Mouse (Mus musculus) embryonic facial prominence, embryonic 13.5 days (tissue): Measurements from ENCODE around the gene Fgfr2. TPM values are rescaled to one million over a fixed set of nuclear protein-coding genes. Genes with fewer than 3 reads are reported as not detected.

Experiments used
- ATAC-seq: fragments of 200-750 bp; cut with Nextera tagmentation; 2 replicates; pipeline ENCODE4 v1.8.0; 2017; ENCODE audit warnings: low read depth; ENCODE audit not compliant: insufficient number of reproducible peaks, insufficient read depth, low FRiP score, low TSS enrichment
- H3K27ac ChIP-seq: fragments of 300-500 bp; sonication (generic); 2 replicates; pipeline ENCODE4 v1.5.1; 2015; ENCODE audit warnings: moderate library complexity, mild to moderate bottlenecking, inconsistent platforms
- H3K27me3 ChIP-seq: fragments of 300-500 bp; sonication (generic); 2 replicates; pipeline ENCODE4 v1.6.1; 2015; ENCODE audit warnings: mild to moderate bottlenecking, inconsistent platforms
- H3K36me3 ChIP-seq: fragments of 300-500 bp; sonication (generic); 2 replicates; pipeline ENCODE4 v1.6.1; 2015; ENCODE audit warnings: mild to moderate bottlenecking, inconsistent platforms
- H3K4me1 ChIP-seq: fragments of 300-500 bp; sonication (generic); 2 replicates; pipeline ENCODE4 v1.6.1; 2015; ENCODE audit warnings: inconsistent platforms
- H3K4me2 ChIP-seq: fragments of 300-500 bp; sonication (generic); 2 replicates; pipeline ENCODE4 v1.6.1; 2015; ENCODE audit warnings: moderate library complexity, mild to moderate bottlenecking, inconsistent platforms
- H3K4me3 ChIP-seq: fragments of 300-500 bp; sonication (generic); 2 replicates; pipeline ENCODE4 v1.5.1; 2015; ENCODE audit warnings: mild to moderate bottlenecking, inconsistent platforms
- H3K9ac ChIP-seq: fragments of 300-500 bp; sonication (generic); 2 replicates; pipeline ENCODE4 v1.6.1; 2015; ENCODE audit warnings: mild to moderate bottlenecking, inconsistent platforms
- H3K9me3 ChIP-seq: fragments of 300-500 bp; sonication (generic); 2 replicates; pipeline ENCODE4 v1.6.1; 2016; ENCODE audit warnings: inconsistent platforms
- WGBS: fragments of 180-500 bp; shearing (Covaris S2); methylation state at CpG from one replicate; pipeline ENCODE4 v1.1.7; 2015; ENCODE audit warnings: mixed read lengths; 5-methylcytosine and 5-hydroxymethylcytosine counted together
- polyA plus RNA-seq: library from polyadenylated mRNA; unstranded; fragments of >200 nt; fragmentation: Nextera tagmentation; extraction: Ambion mirVana; gene quantifications from 2 replicates; pipeline ENCODE4 v1.2.1, GENCODE M21; 2015

The Fgfr2 gene
- polyA plus RNA-seq, 1 experiment from 2014 or later = 174 TPM

- Histone ChIP-seq H3K9me3 (no peaks in the 10 kb centered on the region), H3K4me2 (no peak overlapping the region), H3K9ac (no peak overlapping the region), H3K4me1 (peaks cover 24% of the 10 kb centered on the region), H3K36me3 (peaks cover 7% of the 10 kb centered on the region; the same call in 1 of the 2 replicates), H3K27me3 (no peaks in the 10 kb centered on the region), H3K4me3 (no peak overlapping the region), H3K27ac (0 out of 2 replicates have a peak overlapping the region, but pooled peaks have one; percentile 51)
- ATAC-seq = no peak
- 83% methylated on average over 4 of the region's 4 CpGs for WGBS
These were observed 403.6 kb downstream of the Fgfr2 start for GRCm38 (mm10) chr7:132719570-132719969.

- Histone ChIP-seq H3K4me2 (no peak overlapping the region; the same call in 1 of the 2 replicates), H3K9me3 (no peaks in the 10 kb centered on the region), H3K4me3 (no peak overlapping the region), H3K36me3 (peaks cover 7% of the 10 kb centered on the region; the same call in 1 of the 2 replicates), H3K4me1 (peaks cover 47% of the 10 kb centered on the region), H3K27ac (peak overlapping the region; percentile 84), H3K27me3 (no peaks in the 10 kb centered on the region), H3K9ac (no peak overlapping the region)
- no peak for ATAC-seq
- 90% methylated on average over 4 of the region's 4 CpGs for WGBS
These were observed 407.9 kb downstream of the Fgfr2 start for GRCm38 (mm10) chr7:132715259-132715658.

- Histone ChIP-seq H3K27me3 (no peaks in the 10 kb centered on the region), H3K4me3 (no peak overlapping the region), H3K4me2 (peak overlapping the region; percentile 36), H3K4me1 (peaks cover 43% of the 10 kb centered on the region), H3K27ac (peak overlapping the region; percentile 84), H3K36me3 (peaks cover 7% of the 10 kb centered on the region; the same call in 1 of the 2 replicates), H3K9ac (0 out of 2 replicates have a peak overlapping the region, but pooled peaks have one; percentile 6), H3K9me3 (no peaks in the 10 kb centered on the region)
- no peak for ATAC-seq
- 10% methylated on average over 6 of the region's 6 CpGs for WGBS
These were observed 408.8 kb downstream of the Fgfr2 start for GRCm38 (mm10) chr7:132714236-132714923.

- H3K9me3 ChIP-seq = no peaks in the 10 kb centered on the region
- peaks cover 7% of the 10 kb centered on the region; the same call in 1 of the 2 replicates for H3K36me3 ChIP-seq
- no peak overlapping the region for H3K4me2 ChIP-seq
- peak overlapping the region; percentile 84 for H3K27ac ChIP-seq
- no peak for ATAC-seq
- H3K27me3 ChIP-seq = no peaks in the 10 kb centered on the region
- WGBS = 69% methylated on average over 8 of the region's 8 CpGs
- H3K4me3 ChIP-seq = no peak overlapping the region
- H3K9ac ChIP-seq = no peak overlapping the region
- peaks cover 43% of the 10 kb centered on the region for H3K4me1 ChIP-seq
These were observed 409.5 kb downstream of the Fgfr2 start for GRCm38 (mm10) chr7:132713483-132714126.

- no peaks in the 10 kb centered on the region for H3K27me3 ChIP-seq
- no peak for ATAC-seq
- 81% methylated on average over 7 of the region's 7 CpGs for whole genome bisulfite sequencing
- H3K9ac ChIP-seq = no peak overlapping the region
- no peak overlapping the region for H3K4me3 ChIP-seq
- H3K4me2 ChIP-seq = no peak overlapping the region
- peak overlapping the region; percentile 84; the same call in 1 of the 2 replicates for H3K27ac ChIP-seq
- peaks cover 43% of the 10 kb centered on the region for H3K4me1 ChIP-seq
- no peaks in the 10 kb centered on the region for H3K9me3 ChIP-seq
- H3K36me3 ChIP-seq = peaks cover 7% of the 10 kb centered on the region; the same call in 1 of the 2 replicates
These were observed 410.2 kb downstream of the Fgfr2 start for GRCm38 (mm10) chr7:132712956-132713355.

- Histone ChIP-seq H3K27me3 (no peaks in the 10 kb centered on the region), H3K27ac (no peak overlapping the region), H3K4me1 (peaks cover 43% of the 10 kb centered on the region), H3K4me2 (no peak overlapping the region), H3K36me3 (peaks cover 7% of the 10 kb centered on the region; the same call in 1 of the 2 replicates), H3K4me3 (no peak overlapping the region), H3K9me3 (no peaks in the 10 kb centered on the region), H3K9ac (0 out of 2 replicates have a peak overlapping the region, but pooled peaks have one; percentile 37)
- 44% methylated on average over 16 of the region's 16 CpGs for WGBS
- ATAC-seq = 0 out of 2 replicates have a peak, but pooled peaks have one; percentile 52
These were observed 411.0 kb downstream of the Fgfr2 start for GRCm38 (mm10) chr7:132712044-132712708.

- no peak overlapping the region for H3K4me3 ChIP-seq
- no peak overlapping the region for H3K27ac ChIP-seq
These were observed 411.6 kb downstream of the Fgfr2 start for GRCm38 (mm10) chr7:132711579-132711978.

GRCm38 (mm10) chr7:132705130-132705529, 418.0 kb downstream of the Fgfr2 start:
- WGBS = 91% methylated on average over 7 of the region's 7 CpGs
- H3K4me2 ChIP-seq = no peak overlapping the region
- H3K9ac ChIP-seq = no peak overlapping the region
- ATAC-seq = no peak
- H3K9me3 ChIP-seq = no peaks in the 10 kb centered on the region
- no peaks in the 10 kb centered on the region for H3K36me3 ChIP-seq
- no peak overlapping the region for H3K27ac ChIP-seq
- H3K27me3 ChIP-seq = no peaks in the 10 kb centered on the region
- no peak overlapping the region for H3K4me3 ChIP-seq
- H3K4me1 ChIP-seq = peaks cover 5% of the 10 kb centered on the region

More at GRCm38 (mm10) chr7:132711579-132711978, 411.6 kb downstream of the Fgfr2 start:
- H3K9me3 ChIP-seq = no peaks in the 10 kb centered on the region
- no peaks in the 10 kb centered on the region for H3K27me3 ChIP-seq
- peaks cover 43% of the 10 kb centered on the region for H3K4me1 ChIP-seq
- peaks cover 7% of the 10 kb centered on the region; the same call in 1 of the 2 replicates for H3K36me3 ChIP-seq
- H3K9ac ChIP-seq = no peak overlapping the region
- H3K4me2 ChIP-seq = no peak overlapping the region
- whole genome bisulfite sequencing = 79% methylated on average over 9 of the region's 9 CpGs
- no peak for ATAC-seq

- H3K4me1 ChIP-seq = peaks cover 11% of the 10 kb centered on the region
- H3K4me3 ChIP-seq = no peak overlapping the region
- no peak overlapping the region for H3K4me2 ChIP-seq
- WGBS = 86% methylated on average over 8 of the region's 8 CpGs
- H3K9ac ChIP-seq = no peak overlapping the region
- no peak for ATAC-seq
- H3K9me3 ChIP-seq = no peaks in the 10 kb centered on the region
- no peak overlapping the region for H3K27ac ChIP-seq
- no peaks in the 10 kb centered on the region for H3K27me3 ChIP-seq
- H3K36me3 ChIP-seq = no peaks in the 10 kb centered on the region
These were observed 418.8 kb downstream of the Fgfr2 start for GRCm38 (mm10) chr7:132704310-132704875.

GRCm38 (mm10) chr7:132703515-132704309, 419.4 kb downstream of the Fgfr2 start:
- ATAC-seq = no peak
- Histone ChIP-seq H3K4me2 (no peak overlapping the region), H3K9me3 (no peaks in the 10 kb centered on the region), H3K4me1 (peaks cover 11% of the 10 kb centered on the region), H3K4me3 (no peak overlapping the region), H3K27me3 (no peaks in the 10 kb centered on the region), H3K27ac (no peak overlapping the region), H3K36me3 (no peaks in the 10 kb centered on the region), H3K9ac (no peak overlapping the region)
- 82% methylated on average over 9 of the region's 9 CpGs for WGBS
